Mouse (Mus musculus) embryo, embryonic 10.5 days (tissue): ENCODE measurements around the gene Rab11fip3.
"Not testable (repeated sequence)": the region's sequence is repeated elsewhere in the genome, so short reads cannot be mapped to it uniquely, and the experiment has no call there.

Experiments used
- DNase-seq: peaks from one replicate; pipeline ENCODE4 v3.0.0-alpha.2; 2015; ENCODE audit warnings: low spot score

Rab11fip3 gene

DNA sequence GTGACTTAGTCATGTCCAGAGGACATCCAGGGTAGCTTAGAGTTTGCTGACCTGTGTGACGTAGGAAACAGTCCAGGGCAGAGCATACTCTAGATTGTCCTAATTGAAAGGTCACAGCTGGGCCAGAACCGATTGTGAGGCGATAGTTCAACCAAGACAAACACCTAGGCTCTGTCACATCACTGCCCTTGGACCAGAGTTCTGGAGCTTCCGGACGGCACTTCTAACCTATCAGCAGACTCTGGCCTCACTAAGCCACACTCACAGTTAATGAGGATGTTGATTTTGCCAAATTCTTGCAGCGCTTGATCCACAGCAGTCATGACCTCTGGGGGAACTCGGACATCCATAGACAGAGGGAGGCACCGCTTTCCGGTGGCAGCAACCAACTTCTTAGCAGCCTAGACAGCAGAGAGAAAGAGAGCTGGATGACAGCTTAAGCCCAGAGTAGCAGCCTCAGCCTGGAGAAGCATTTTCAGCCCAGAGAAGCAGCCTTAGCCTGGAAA is 17.8 kb upstream of the Rab11fip3 start:
- DNase-seq = no peak

DNA sequence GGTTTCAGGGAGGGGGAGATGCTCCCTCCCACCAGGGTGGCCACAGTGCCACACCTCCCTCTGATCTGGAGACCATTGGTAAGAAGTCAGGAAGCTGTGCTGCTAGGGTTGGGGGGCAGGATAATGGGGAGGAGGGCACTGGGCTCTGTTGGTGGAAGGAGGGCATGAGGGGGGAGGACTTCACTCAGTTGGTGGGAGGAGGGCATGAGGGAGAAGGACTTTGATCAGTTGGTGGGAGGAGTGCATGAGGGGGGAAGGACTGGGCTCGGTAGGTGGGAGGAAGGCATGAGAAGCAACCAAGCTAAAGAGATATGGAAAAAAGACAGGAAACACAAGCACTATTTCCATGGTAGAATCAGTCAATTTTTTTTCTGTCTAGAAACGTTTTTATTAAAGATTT is 11.5 kb upstream of the Rab11fip3 start:
- no peak for DNase-seq

DNA sequence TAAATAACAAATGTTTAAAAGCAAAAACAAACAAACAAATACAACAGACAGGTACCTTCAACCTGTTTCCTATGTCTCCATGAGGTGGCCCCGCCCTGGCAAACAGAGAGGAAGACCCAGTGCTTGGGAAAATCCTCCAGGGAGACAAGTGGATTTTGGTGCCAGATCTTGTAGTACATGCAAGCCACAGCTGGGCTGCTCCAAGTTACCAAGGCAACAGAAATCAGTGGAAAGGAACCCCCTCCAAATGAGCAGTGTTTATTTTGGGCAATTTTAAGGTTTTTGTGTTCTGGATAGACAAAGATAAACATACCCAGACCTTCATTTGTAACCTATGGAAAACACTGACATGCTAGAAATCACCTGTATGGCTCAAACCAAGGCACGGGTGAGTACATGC is 9.5 kb upstream of the Rab11fip3 start:
- DNase-seq = no peak

DNA sequence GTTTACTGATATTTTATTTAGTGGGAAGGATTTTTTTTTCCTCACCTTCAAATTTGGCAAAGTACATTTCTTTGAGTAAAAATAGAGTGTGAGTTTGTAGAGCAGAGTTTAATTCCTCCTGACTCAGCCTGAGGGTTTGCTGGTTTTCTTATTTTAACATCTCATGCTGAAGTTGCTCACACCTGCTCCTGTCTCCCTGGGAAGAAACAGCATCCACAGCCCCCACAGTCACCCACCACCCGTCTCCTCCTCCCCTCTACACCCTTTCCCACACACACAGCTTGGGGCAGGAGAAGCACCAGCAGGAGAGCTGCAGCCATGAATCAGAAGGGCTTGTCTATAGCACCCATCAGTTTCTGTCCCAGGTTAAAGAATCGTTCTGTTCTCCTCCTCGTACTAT is 5.9 kb upstream of the Rab11fip3 start:
- no peak for DNase-seq

DNA sequence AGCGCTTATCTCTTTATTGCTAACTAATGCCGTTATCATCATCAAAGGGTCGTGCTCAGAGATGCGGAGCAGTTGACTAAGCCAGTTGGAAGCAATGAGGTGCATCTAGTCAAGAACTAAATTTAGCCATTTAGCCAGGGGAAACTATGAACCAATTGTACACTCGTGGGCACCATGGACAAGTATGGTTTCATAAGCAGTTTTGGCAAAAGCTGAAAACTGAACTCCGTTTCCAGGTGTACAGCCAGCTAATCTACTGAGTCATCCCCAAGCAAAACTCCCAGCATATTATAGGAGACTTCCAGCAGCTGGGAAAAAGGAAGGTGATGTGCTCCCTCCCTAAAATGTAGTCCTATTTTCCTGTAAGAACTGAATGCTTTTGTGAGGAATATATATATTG is 781 bp upstream of the Rab11fip3 start:
- no peak for DNase-seq

DNA sequence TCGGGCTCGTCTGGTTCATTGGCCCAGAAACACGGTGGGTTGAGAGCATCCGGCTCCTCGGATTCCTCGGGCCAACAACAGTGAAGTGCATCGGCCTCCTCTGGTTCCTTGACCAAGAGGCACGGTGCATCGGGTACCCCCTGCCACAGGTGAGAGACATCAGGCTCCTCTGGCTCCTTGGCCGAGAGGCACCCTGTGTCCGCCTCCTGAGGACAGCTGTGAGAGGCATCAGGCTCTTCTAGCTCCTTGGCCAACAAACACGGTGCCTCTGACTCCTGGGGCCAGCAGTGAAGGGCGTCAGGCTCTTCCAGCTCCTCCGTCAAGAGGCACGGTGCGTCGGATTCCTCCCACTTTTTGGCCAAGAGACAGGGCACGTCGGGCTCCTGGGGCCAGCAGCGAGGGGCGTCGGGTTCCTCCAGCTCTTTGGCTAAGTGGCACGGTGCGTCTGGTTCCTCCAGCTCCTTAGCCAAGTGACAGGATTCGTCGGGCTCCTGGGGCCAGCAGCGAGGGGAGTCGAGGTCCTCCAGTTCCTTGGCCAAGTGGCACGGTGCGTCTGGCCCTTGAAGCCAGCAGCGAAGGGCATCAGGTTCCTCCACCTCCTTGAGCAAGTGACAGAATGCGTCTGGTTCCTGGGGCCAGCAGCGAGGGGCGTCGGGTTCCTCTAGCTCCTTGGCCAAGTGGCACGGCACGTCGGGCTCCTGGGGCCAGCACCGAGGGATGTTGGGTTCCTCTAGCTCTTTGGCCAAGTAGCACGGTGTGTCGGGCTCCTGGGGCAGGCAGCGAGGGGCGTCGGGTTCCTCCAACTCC is 1.1 kb downstream of the Rab11fip3 start:
- DNase-seq = peak; percentile 39

DNA sequence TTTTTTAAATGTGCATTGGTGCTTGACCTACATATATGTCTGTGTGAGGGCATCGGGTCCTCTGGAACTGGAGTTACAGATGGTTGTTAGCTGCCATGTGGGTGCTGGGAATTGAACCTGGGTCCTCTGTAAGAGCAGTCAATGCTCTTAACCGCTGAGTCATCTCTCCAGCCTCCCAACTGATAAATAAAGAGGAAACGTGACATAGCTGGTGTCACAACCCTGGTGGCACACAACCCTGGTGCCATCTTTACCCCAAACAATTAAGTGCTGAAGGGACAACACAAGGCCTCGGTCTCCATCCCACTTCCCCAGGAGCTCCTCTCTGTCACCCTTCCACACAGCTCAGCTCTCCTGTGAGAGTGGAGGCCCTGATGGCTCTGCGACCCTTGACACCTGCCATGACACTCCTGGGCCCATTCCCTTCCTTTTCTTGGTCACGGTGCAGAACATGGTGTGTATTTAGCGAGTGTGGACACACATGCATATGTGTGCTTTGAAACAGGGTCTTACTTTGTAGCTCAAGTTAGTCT is 2.8 kb downstream of the Rab11fip3 start:
- no peak for DNase-seq

DNA sequence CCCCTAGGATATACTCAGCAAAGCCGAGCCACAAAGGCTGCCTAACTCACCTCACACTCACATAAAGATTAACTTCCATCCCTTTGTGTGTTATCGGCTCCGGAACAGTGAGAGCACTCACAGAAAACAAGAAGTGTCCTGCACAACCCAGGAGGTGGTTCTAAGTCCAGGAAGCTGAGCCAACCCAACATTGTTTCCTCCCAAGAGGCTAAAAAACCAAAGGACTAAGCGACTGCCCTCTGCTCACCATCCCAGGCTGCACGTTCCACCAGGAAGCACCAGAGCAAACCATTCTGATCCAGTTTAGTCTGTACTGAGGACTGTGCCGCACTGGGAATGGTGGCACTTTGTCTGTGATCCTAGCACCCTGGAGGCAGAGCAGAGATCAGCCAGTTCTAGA is 4.4 kb downstream of the Rab11fip3 start:
- DNase-seq = no peak

DNA sequence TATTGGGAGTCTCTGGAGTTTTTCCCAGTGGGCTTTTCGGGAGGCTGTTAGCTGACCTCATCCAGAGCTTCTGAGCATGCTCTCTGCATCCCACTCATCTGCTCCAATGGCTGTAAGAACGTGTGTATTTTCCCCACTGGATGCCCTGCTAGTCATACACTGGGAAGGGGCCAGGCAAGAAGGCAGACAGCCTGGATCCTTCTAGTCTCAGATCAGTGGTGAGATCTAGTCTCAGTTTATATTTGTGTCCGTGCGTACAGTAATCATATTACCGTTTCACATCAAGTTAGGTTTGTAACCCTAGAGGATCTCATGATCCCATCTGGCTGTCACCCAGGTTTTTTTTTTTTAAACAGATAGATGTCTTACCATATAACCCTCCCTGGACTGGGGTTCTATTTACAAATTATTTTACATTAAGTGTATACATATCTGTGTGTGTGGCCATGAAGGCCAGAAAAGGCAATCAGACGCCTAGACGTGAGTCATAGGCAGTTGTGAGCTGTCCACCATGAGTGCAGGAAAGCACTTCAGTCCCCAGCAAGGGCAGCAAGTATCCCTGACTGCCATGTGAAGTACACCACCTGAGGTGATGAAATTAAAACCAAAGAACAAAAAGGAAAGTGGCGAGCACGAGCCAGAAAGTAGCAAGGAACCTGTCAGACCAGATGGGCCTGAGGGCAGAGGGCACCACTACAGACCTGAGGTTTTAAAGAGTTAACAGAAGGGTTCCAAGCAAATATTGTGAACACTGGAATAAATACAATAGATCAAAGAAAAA is 11.4 kb downstream of the Rab11fip3 start:
- no peak for DNase-seq

DNA sequence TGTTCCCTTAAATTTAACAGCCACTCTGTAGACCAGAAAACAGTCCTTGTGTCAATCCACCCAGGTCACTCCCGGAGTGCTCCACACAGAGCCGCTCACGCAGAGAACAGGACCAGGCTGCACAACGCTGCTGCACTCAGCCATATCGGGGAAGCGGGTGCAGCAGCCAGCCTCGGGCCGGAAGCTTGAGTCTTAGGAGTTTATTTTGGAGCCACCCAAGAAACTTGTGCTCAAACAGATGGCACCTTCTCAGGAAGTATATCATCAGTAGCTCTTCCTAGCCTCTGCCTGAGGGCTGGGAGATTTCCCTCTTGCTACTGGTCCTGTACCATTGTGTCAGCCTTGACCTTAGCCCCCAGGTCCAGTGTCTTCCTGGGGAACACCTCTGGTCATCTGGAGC is 12.1 kb downstream of the Rab11fip3 start:
- DNase-seq = no peak

DNA sequence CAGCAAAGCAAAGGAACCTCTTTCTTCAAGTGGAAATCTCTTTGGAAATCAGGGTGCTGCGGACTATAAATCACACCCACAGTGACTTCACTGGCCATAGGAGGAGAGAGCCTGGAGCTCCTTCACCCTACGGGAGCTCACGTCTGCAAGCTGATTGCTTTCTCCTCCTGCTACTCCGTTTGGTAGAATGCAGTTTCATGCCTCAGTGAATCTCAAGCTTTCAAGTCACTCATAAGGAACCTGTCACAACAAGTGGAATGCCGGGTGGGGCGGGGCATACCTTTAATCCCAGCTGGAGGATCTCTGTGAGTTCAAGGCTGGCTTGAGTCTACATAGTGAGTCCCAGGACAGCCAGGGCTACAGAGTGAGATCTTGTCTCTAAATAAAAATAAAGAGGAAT is 14.2 kb downstream of the Rab11fip3 start:
- no peak for DNase-seq

DNA sequence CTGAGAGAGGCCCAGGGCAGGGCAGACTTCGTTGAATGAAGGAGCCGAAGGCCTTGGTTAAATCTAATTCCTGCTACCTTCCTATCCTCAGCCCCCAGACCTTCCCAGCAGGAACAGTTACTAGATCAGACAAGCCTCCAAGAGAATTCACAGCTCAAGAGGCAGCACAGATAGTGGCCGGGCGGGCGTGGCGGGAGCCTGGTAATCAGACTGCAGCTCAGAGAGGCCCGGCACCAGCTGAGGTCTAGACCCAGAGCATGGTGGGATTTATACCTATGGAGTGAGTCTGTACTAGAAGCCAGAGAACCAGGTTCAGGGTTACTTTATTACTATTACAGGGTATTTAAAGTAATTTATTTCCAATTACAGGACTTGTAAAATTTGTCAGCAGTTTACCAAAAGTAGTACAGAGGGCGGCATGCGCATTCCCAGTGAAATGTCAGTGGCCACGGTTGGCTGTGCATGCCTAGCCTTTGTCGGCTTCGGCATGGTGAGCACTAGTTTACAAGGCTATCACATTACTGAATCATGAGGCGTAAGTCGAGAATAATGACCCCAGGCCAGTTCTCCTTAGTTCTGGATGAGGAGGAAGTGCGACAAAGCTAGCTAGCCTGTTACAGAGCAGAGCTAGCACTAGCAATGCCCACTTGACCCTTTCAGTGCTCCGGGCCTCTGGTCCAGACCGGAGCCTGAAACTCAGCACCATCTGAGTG is 15.1 kb downstream of the Rab11fip3 start:
- DNase-seq = peak; percentile 54

DNA sequence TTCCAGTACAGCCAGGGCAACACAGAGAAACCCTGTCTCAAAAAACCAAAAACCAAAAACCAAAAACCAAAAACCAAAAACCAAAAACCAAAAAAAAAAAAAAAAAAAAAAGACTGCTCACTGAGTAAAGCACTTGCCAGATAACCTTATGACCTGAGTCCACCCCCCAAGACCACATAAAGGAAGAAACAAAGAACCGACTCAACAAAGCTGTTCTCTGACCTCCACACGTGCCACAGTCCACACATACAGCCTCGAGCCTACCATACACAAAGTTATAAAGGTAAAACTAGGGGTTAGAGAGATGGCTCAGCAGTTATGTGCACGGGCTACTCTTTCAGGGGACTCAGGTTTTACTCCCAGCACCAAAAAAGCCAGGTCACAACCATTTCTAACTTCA is 16.6 kb downstream of the Rab11fip3 start:
- no peak for DNase-seq

DNA sequence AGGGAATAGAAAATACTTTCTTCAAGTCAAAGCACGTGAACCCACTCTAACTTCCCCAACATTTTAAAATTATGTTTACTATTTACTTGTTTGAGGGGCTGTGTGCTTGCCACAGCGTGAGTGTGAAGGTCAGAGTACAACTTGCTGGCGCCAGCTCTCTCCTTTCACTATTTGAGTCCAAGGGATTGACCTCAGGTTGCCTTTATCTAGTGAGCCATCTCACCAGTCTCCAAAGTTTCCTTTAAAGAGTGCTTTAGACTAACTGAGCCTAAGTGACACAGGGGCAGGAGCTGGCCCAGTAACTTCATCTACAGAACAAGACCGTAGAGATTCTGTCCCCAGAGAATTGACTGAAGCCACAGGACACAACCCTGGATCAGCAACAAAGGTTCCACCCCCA is 17.3 kb downstream of the Rab11fip3 start:
- no peak for DNase-seq

DNA sequence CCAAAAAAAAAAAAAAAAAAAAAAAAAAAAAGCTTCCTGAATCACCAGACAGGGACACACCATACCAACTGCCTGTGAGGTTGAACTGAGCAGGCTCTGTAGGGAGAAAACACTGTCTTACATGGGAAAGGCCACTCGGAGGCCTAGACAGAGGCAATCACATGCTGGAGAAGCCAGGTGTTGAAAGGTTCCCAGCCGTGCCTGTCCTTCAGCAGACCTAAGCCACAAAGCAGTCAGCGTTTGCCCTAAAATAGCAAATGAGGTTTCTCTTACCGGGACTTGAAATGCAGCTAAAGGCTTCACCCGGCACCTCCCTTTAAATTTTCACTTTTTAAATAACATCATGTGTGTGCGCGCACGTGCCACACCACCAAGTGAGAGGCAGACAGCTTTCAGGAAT is 21.2 kb downstream of the Rab11fip3 start:
- DNase-seq = no peak

DNA sequence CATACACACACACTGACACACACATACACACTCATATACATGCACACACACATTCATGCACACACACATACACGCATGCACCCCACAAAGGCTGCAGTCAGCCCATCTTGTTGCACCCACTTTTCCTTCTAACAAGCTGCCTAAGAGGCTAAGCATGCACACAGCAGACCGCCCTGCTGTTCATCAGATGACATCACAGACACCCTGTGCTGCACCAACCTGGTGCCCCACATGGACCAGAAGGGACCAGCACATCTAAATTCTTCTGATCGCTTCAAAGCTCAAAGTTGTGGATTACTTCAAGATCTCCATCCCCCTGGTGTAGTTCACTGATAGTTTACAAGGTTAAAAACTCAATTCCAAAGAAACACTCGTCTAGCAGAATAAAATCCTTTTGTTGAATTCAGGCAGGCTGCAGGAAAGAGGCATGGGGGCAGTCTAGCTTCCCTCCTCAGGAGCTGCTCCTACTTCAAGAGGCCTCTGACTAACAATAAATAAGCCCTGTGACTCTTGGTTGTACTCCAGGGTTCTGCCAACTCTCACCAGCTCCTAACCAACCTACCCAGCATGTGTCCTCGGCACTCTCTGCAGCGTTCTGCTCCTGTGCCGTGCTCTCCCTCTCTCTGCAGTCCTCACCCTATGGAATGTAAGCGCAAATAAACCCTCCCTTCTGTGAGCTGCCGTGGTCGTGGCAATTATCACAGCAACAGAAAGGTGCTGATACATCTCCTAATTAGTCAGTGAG is 22.9 kb downstream of the Rab11fip3 start:
- no peak for DNase-seq

DNA sequence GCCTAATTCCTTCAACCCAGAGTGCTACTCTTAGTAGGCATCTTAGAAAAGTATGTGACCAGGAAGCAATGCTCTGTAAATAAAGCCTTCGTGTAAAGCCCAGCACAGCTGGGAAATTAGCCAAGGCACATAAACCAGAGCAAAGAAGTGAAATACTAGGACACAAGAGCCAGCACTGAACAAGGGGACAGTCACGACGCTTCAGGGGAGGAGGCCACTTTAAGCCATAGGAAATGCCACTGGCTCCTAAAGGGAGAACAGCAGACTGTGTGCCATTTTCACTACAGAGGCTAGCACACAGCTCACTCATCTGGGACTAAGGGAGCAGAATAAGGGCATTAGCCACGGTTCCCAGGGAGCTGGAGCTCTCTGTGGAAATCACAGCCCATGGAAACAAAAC is 24.1 kb downstream of the Rab11fip3 start:
- no peak for DNase-seq

DNA sequence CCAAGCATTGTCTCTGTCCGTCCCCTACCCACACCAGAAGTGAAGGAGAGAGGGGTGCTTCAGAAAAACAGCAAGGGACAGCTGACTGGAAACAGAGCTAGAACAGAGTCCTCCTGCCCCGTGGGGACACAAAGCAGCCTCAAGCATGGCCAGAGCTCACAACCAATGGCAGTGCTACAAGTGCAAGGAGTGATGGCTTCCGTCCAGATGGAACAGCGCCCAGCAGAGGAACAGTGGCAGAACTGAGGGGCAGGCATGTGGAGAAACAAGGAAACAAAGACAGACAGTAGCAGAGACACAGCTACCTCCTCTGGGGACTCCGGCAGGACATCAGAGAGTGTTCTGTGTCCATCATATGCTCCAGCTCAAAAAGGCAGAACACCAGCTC is 26.1 kb downstream of the Rab11fip3 start:
- DNase-seq = no peak

DNA sequence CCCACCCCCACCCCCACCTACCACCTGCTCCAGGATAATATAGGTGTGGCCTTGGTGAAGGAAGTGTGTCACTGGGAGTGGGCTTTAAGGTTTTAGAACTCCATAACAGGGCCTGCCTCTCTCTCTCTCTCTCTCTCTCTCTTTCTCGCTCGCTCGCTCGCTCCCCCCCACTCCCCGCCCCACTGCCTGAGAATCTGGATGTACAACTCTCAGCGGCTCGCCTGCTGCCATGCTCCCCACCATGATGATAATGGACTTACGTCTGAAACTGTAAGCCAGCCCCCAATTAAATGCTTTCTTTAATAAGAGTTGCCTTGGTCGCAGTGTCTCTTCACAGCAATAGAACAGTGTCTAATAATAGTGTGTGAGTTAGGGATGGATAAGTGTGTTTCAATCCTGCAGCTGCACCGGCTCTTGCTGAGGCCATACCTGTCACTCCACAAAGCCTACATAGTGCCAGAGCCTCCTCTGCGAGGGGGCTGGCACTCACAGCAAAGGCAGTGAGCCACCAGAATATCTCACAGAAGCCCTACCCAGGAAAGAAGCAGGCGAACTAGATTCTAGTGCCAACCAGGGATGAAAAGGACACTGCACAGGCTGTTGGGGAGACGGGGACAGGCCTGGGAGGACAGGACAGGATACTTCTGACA is 26.6 kb downstream of the Rab11fip3 start:
- no peak for DNase-seq

DNA sequence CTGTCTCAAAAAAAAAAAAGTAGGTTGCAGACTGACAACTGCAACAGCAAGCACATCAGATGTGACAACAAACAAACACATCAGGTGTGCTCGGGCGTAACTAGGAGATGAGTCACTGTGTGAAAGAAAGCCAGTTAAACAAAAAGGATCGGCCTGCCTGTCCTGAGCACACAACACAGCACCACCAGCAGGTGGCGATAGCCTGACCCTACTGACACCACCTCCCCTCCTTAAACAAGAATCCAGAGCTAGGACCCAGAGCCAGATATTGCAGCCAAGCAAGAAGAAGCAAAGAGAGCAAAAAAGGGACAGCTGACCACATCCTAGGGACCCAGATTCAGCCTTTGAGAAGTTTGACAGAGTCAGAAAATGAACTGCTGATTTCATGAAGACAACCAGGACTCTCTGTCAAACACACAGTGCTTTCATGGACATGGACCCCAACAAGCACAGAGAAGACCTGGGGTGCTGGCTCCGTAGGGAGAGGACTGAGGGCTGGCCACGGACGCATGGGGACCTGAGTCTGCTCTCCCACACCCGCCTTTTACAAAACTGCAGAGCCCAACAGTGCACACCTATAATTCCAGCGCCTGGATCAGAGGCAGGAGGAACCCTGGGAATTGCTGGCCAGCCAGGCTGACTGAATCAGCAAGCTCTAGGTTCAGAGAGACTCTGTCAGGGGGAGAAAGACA is 28.1 kb downstream of the Rab11fip3 start:
- peak; percentile 77 for DNase-seq

DNA sequence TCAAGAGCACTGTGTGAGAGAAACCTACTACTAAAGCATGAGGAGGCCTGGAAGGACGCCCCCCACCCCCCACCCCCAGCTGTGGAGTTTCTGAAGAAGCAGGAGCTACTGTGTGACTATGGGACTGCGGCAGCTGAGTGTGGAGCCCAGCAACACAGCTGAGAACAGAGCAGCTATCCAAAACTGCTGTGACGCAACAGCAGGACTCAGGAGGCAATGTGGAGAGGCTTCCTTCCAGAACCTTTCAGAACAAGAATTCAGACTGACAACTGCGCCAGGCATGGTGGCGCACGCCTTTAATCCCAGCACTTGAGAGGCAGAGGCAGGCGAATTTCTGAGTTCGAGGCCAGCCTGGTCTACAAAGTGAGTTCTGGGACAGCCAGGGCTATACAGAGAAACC is 28.6 kb downstream of the Rab11fip3 start:
- DNase-seq = not testable (repeated sequence)
